Mouse (Mus musculus) embryonic facial prominence, embryonic 15.5 days (tissue): Measurements from ENCODE around the gene Sgsm1. TPM values are rescaled to one million over a fixed set of nuclear protein-coding genes. Genes with fewer than 3 reads are reported as not detected.

Source experiments
- ATAC-seq: fragments of 200-750 bp; cut with Nextera tagmentation; 2 replicates; pipeline ENCODE4 v1.8.0; 2017; ENCODE audit warnings: low read depth, moderate TSS enrichment; ENCODE audit not compliant: insufficient number of reproducible peaks, low FRiP score, low TSS enrichment
- H3K27ac ChIP-seq: fragments of 300-500 bp; sonication (generic); replicated peaks from 2 replicates; pipeline ENCODE4 v1.5.1; 2015; ENCODE audit warnings: mild to moderate bottlenecking, inconsistent platforms
- H3K27me3 ChIP-seq: fragments of 300-500 bp; sonication (generic); 2 replicates; pipeline ENCODE4 v1.6.1; 2015; ENCODE audit warnings: inconsistent platforms
- H3K36me3 ChIP-seq: fragments of 300-500 bp; sonication (generic); 2 replicates; pipeline ENCODE4 v1.6.1; 2015; ENCODE audit warnings: mild to moderate bottlenecking, inconsistent platforms
- H3K4me1 ChIP-seq: fragments of 300-500 bp; sonication (generic); 2 replicates; pipeline ENCODE4 v1.6.1; 2015; ENCODE audit warnings: inconsistent platforms
- H3K4me2 ChIP-seq: fragments of 300-500 bp; sonication (generic); replicated peaks from 2 replicates; pipeline ENCODE4 v1.6.1; 2015; ENCODE audit warnings: mild to moderate bottlenecking, inconsistent platforms
- H3K4me3 ChIP-seq: fragments of 300-500 bp; sonication (generic); replicated peaks from 2 replicates; pipeline ENCODE4 v1.5.1; 2015; ENCODE audit warnings: mild to moderate bottlenecking, inconsistent platforms
- H3K9ac ChIP-seq: fragments of 300-500 bp; sonication (generic); 2 replicates; pipeline ENCODE4 v1.6.1; 2015; ENCODE audit warnings: inconsistent platforms
- H3K9me3 ChIP-seq: fragments of 300-500 bp; sonication (generic); replicated peaks from 2 replicates; pipeline ENCODE4 v1.6.1; 2016; ENCODE audit warnings: inconsistent platforms
- WGBS: fragments of 180-500 bp; shearing (Covaris S2); methylation state at CpG from one replicate; pipeline ENCODE4 v1.1.7; 2015; 5-methylcytosine and 5-hydroxymethylcytosine counted together
- polyA plus RNA-seq: library from polyadenylated mRNA; unstranded; fragments of >200 nt; fragmentation: Nextera tagmentation; extraction: Ambion mirVana; gene quantifications from 2 replicates; pipeline ENCODE4 v1.2.1, GENCODE M21; 2015

Gene Sgsm1
- polyA plus RNA-seq, 1 experiment from 2014 or later, result 3.3 TPM

DNA sequence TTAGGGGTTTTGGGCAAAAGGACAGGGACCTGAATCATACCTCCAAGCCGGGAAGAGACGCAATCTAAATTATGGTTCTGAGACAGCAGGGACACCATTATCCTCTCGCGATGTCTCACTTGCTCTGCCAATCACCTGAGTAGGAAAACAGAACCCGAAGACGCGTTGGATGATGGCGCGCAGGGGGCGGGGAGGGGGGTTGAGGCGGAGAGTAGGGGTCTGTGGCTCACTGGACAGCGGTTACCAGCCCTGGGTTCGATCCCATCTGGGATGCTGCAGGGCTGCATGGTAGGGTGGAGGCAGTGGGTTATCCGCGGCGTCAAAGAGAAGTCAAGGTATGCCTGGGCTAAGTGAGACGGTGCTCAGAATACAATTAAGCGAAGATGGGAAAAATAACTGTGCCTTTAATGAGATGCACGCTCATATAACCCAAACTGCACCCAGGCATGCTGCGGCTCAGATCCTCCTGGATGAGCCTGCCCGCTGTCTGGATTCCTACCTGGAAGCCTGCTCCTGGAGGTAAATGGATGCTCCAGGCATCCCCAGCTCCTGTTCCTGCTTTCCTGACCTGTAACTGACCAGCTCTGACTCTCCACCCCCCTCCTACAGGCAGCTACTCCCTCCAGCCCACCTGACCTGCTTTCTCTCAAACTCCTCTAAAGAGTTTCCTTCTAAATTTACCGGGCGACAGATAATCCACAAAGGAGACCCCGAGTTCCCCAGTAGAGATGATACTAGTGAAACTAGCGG lies 84.7 kb downstream of the Sgsm1 start:
- no peak for ATAC-seq
- Histone ChIP-seq H3K4me2 (peak overlapping the region; percentile 49), H3K27me3 (peaks cover 2% of the 10 kb centered on the region), H3K4me1 (peaks cover 15% of the 10 kb centered on the region), H3K27ac (peak overlapping the region; percentile 49), H3K36me3 (no peaks in the 10 kb centered on the region), H3K9me3 (no peaks in the 10 kb centered on the region), H3K4me3 (peak overlapping the region; percentile 30), H3K9ac (no peak overlapping the region)
- 10% methylated on average over 25 of the region's 25 CpGs for WGBS

DNA sequence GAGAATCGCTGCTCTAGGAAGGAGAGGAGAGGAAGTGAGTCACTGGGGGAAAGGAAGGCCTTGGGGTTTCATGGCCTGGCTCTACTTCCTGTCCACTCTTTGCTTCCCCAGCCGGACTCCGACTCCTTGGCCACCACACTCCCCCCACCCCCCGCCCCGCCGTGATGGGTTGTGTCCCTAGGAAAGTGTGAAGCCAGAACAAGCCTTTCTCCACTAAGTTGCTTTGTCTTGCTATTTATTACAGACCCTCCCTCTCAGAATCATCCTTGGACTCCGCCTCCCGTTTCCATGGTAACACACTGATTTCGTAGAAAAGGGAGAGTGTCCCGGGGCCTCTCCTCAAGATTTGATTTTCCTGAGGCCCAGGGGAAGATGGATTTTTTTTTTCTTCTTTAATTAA lies 85.3 kb downstream of the Sgsm1 start:
- WGBS, result 22% methylated on average over 10 of the region's 10 CpGs

DNA sequence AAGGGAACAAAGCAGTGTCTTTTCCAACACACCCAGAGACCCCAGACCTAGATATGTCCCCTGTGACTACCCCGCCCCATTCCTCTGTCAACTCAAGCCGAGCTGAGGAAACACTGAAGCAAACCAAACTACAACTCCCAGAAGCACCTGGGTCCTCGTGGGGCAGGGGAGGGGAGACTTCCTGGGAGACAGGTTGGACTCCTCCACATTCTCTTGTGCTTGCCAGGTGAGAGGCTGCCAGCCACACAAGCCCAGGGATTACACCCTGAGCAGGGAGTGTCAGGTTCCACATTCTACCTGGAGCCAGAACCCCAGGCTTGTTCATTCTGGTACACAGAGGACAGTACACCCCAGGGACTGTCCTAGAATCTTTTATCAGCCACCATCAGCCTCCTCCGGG lies 86.7 kb downstream of the Sgsm1 start:
- no peaks in the 10 kb centered on the region for H3K36me3 ChIP-seq
- H3K4me3 ChIP-seq, result no peak overlapping the region
- peak overlapping the region; percentile 55 for H3K27ac ChIP-seq
- H3K9ac ChIP-seq, result no peak overlapping the region
- ATAC-seq, result no peak
- H3K9me3 ChIP-seq, result no peaks in the 10 kb centered on the region
- H3K27me3 ChIP-seq, result peaks cover 20% of the 10 kb centered on the region
- H3K4me1 ChIP-seq, result peaks cover 27% of the 10 kb centered on the region
- WGBS, result 42% methylated on average over 4 of the region's 4 CpGs
- no peak overlapping the region for H3K4me2 ChIP-seq

More for the DNA sequence above, 85.3 kb downstream of the Sgsm1 start:
- Histone ChIP-seq H3K36me3 (no peaks in the 10 kb centered on the region), H3K9me3 (no peaks in the 10 kb centered on the region), H3K9ac (no peak overlapping the region), H3K4me1 (peaks cover 21% of the 10 kb centered on the region), H3K27me3 (peaks cover 8% of the 10 kb centered on the region), H3K4me3 (no peak overlapping the region), H3K27ac (no peak overlapping the region), H3K4me2 (no peak overlapping the region)
- no peak for ATAC-seq

DNA sequence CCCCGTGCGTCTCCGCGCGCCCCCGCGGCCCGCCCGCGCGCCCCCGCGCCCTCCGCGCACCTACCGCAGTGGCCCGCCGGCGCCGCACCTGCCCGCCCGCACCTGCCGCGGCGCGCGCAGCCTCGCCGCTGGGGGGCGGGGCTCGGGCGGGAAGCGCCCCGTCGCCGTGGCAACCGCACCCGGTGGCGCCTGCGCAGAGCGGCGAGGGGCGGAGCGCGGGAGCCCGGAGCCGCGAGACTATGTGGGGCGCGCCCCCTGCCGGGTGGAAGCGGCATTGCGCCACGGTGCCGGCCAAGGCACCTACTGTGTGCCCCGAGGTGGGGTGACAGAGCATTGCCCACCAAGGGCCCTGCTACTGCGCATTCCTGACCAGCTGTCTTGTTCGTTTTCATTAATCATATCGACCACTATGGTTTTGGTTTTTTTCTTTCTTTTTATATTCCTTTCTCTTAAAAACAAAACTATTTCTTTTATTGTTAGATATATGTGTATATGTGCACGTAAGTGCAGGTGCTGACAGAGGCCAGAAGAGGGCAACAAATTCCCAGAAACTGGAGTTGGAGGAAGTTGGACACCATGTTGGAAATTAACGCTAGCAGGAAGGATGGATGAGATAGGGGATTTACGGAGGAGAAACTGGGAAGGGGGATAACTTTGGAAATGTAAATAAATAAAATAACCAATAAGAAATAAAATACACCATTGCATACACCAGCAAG lies 89.3 kb downstream of the Sgsm1 start, which contains the start of gene 2900026A02Rik:
Gene 2900026A02Rik (minus strand): TSS at position 90 of the 719 bp plus-strand sequence.
- Histone ChIP-seq H3K27me3 (peaks cover 27% of the 10 kb centered on the region), H3K9me3 (no peaks in the 10 kb centered on the region), H3K4me1 (peaks cover 27% of the 10 kb centered on the region), H3K4me2 (peak within 1 kb of the TSS; percentile 98), H3K36me3 (no peaks in the 10 kb centered on the region), H3K9ac (peak within 1 kb of the TSS; percentile 45), H3K4me3 (peak within 1 kb of the TSS; percentile 64), H3K27ac (no peak within 1 kb of the TSS)
- 10% methylated on average over 51 of the region's 62 CpGs for WGBS
- peak; percentile 41; the same call in 1 of the 2 replicates for ATAC-seq

DNA sequence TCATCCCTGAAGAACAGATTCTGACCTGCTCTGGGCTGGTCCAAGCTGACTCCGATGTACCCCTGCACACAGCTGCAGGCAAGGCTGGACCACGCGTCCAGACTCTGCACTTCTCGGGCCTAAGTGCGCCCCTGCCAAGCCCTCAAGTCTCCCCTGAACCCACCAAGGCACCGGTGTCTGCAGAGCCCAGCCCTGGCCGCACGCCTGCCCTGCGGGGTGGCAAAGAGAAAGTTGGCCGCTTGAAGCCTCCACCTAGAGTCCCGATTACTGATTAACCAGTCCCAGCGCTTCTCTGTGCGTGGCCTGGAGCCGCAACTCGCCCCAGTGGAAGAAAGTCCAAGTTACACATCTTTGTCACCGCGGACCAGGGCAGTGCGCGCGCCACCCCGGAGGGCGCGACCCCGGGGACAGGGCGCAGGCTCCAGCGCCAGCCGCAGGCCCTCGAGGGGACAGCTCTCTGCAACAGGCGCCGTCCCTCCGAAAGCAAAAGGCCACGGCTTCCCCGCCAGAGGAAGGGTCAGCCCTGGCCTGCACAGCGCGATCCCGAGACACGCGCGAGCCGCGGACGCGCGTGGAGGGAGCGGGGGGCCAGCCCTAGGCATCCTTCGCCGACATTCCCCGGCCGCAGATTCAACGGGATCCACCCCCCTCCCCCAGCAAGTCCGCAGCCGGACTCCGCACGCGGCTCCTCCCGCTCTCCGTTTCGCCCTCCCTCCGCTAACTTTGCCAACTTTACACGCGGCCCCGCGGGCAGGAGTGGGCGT lies 90.0 kb downstream of the Sgsm1 start:
- WGBS, result 3% methylated on average over 59 of the region's 64 CpGs
- peak overlapping the region; percentile 64 for H3K4me3 ChIP-seq
- H3K36me3 ChIP-seq, result no peaks in the 10 kb centered on the region
- peaks cover 27% of the 10 kb centered on the region for H3K4me1 ChIP-seq
- peak; percentile 8; the same call in 1 of the 2 replicates for ATAC-seq
- no peak overlapping the region for H3K27ac ChIP-seq
- peaks cover 27% of the 10 kb centered on the region for H3K27me3 ChIP-seq
- no peaks in the 10 kb centered on the region for H3K9me3 ChIP-seq
- H3K9ac ChIP-seq, result peak overlapping the region; percentile 45
- peak overlapping the region; percentile 98 for H3K4me2 ChIP-seq

DNA sequence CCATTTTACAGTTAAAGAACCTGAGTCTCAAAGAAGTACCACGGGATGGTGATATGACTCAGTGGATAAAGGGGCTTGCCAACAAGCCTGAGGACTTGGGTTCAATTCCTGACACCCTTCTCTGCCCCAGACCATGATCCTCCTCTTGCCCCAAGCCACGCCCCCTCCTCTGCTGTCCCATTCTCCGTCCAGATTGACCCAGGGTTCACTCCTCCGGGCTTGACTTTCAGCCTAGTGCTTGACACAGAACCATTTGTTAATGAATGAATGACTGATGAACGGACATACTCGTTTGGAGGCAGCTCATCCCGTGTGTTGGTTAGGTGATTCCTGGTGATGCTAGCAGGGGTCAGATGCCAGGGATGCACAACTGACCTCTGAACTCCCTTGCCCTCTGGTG lies 90.7 kb downstream of the Sgsm1 start:
- Histone ChIP-seq H3K36me3 (no peaks in the 10 kb centered on the region), H3K27ac (no peak overlapping the region), H3K9me3 (no peaks in the 10 kb centered on the region), H3K9ac (no peak overlapping the region), H3K4me3 (no peak overlapping the region; the same call in 1 of the 2 replicates), H3K4me1 (peaks cover 30% of the 10 kb centered on the region), H3K4me2 (peak overlapping the region; percentile 98; the same call in 1 of the 2 replicates), H3K27me3 (peaks cover 27% of the 10 kb centered on the region)
- ATAC-seq, result no peak
- WGBS, result 59% methylated on average over 7 of the region's 7 CpGs

DNA sequence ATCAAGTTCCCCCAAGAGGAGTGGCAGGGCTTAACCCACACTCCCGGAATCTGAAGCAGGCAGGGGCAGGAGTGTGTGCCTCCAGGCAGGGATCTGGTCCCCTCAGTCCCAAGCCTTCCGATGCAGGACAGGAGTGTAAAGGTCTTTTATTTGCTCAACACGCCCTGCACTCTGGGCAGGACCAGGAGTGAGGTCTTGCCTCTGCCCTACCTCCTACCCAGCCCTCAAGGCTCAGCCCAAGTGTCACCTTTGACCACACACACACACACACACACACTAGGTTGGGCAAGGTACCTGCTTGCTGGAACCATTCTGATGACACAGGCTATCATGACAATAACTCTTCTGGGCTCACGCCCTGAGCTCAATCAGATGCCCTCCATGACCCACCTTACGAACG lies 91.1 kb downstream of the Sgsm1 start:
- ATAC-seq, result no peak
- no peak overlapping the region for H3K27ac ChIP-seq
- WGBS, result 69% methylated on average over 6 of the region's 6 CpGs
- H3K9ac ChIP-seq, result no peak overlapping the region
- peaks cover 32% of the 10 kb centered on the region for H3K4me1 ChIP-seq
- no peaks in the 10 kb centered on the region for H3K36me3 ChIP-seq
- no peak overlapping the region for H3K4me3 ChIP-seq
- H3K27me3 ChIP-seq, result peaks cover 27% of the 10 kb centered on the region
- H3K9me3 ChIP-seq, result no peaks in the 10 kb centered on the region
- no peak overlapping the region for H3K4me2 ChIP-seq

DNA sequence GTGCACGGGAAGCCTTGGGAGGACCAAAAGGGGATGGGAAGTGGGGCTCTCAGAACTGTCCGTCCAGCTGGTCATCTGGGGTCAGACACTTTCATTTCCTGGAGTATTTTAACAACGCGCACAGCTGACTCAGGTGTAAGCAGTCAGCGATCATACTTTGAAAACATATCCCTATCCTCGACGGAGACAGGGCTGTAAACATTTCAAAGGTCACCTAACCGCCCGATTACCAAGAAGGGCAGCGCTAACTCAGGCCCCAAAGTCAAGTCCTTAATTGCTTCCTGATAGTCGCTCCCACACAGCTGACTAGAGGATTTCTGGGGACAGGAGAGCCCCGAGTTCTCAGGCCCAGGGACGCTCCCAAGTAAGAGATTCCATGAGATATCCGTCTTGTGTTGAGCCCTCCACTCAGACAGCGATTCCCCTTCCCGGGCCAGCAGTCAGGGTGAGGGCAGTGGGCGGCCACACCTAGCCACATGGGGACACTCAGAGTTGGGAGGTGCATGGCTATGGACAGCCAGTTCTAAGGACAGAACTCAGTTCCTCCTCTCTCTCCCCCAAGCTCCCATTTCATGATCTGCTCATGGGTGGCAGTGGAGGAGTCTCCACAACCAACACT lies 91.9 kb downstream of the Sgsm1 start:
- H3K36me3 ChIP-seq, result no peaks in the 10 kb centered on the region
- no peak overlapping the region for H3K27ac ChIP-seq
- ATAC-seq, result no peak
- H3K27me3 ChIP-seq, result peaks cover 27% of the 10 kb centered on the region
- H3K4me3 ChIP-seq, result no peak overlapping the region
- H3K4me2 ChIP-seq, result no peak overlapping the region
- peaks cover 39% of the 10 kb centered on the region for H3K4me1 ChIP-seq
- WGBS, result 66% methylated on average over 17 of the region's 17 CpGs
- no peaks in the 10 kb centered on the region for H3K9me3 ChIP-seq
- no peak overlapping the region for H3K9ac ChIP-seq

DNA sequence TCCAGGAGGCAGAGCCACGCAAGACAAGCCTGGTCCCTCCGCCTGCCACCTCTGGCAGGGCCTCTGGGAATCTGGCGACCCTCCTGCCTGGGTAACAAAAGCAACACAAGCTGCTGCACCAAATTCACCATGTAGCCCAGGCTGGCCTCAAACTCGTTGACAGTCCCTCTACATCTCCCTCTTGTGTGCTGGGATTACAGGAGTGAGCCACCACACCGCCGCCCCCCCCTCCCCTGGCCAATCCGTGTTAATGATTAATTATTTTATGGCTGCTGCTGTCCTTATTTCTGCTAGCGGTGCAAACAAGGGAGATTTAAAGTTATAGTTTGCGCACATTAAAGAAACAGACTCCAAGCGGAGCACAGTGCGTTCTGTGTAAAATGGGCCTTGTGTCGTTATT lies 93.5 kb downstream of the Sgsm1 start:
- H3K27me3 ChIP-seq, result peaks cover 27% of the 10 kb centered on the region
- H3K4me2 ChIP-seq, result no peak overlapping the region
- no peak overlapping the region for H3K9ac ChIP-seq
- H3K4me1 ChIP-seq, result peaks cover 43% of the 10 kb centered on the region
- H3K4me3 ChIP-seq, result no peak overlapping the region
- no peaks in the 10 kb centered on the region for H3K36me3 ChIP-seq
- no peak for ATAC-seq
- WGBS, result 81% methylated on average over 12 of the region's 12 CpGs
- H3K9me3 ChIP-seq, result no peaks in the 10 kb centered on the region
- H3K27ac ChIP-seq, result no peak overlapping the region

DNA sequence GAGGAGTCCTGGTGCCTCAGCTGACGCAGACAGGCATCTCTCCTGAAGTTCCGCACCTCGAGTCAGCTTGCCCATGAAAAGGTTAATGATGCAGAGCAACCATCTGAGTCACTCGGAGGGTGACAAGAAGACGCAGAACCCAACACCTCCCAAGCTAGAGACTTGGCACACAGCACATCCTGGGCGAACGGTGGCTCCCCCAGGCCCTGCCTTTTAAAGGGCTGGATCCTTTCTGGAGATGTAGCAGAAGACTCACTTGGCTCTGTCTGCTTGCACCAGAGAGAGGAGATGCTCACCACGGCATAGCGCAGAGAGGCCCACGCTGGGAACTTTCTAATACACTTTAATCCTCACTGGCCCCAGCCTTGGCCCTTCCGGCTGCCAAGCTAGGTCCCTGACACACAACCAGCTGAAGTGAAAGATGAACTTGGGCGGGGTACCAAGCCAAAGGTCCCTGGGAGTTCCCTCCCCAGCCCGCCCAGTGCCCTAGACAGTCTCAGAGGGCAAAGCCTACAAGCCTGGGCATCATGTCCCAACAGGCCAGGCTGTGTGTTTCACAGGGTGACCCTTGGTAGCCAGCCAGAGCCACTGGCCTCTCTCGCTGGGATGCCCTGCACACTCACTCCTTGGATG lies 94.1 kb downstream of the Sgsm1 start:
- H3K9me3 ChIP-seq, result no peaks in the 10 kb centered on the region
- peaks cover 27% of the 10 kb centered on the region for H3K27me3 ChIP-seq
- H3K36me3 ChIP-seq, result no peaks in the 10 kb centered on the region
- H3K4me2 ChIP-seq, result no peak overlapping the region
- H3K27ac ChIP-seq, result no peak overlapping the region; the same call in 1 of the 2 replicates
- H3K9ac ChIP-seq, result no peak overlapping the region
- no peak overlapping the region for H3K4me3 ChIP-seq
- WGBS, result 62% methylated on average over 14 of the region's 14 CpGs
- peaks cover 43% of the 10 kb centered on the region for H3K4me1 ChIP-seq
- no peak for ATAC-seq
